Mouse (Mus musculus) CH12.LX (cell line): ENCODE data around the gene Gm10260. TPM values are rescaled to one million over a fixed set of nuclear protein-coding genes. Genes with fewer than 3 reads are reported as not detected.

Experiments used
- DNase-seq: peaks from one replicate; pipeline ENCODE4 v3.0.0-alpha.2; 2013; ENCODE audit errors: extremely low read depth
- H3K27ac ChIP-seq: 2 replicates; pipeline ENCODE4 v1.5.1; 2012; ENCODE audit warnings: low read depth, mild to moderate bottlenecking, control low read depth, moderate library complexity; ENCODE audit not compliant: insufficient read depth
- H3K27me3 ChIP-seq: replicated peaks from 2 replicates; pipeline ENCODE3; 2012; ENCODE audit warnings: inconsistent platforms
- H3K36me3 ChIP-seq, 2 experiments: replicated peaks in 1 of 2; 2 replicates each; pipeline versions ENCODE3 to v1.6.1; 2012; ENCODE audit warnings: inconsistent platforms in 1 of 2, low read length in 1 of 2, mild to moderate bottlenecking in 1 of 2, mixed read lengths in 1 of 2, moderate library complexity in 1 of 2; ENCODE audit not compliant: control insufficient read depth in 1 of 2, insufficient read depth in 1 of 2
- H3K4me1 ChIP-seq, 2 experiments: 2 replicates each; pipeline ENCODE4 v1.6.1; 2012; ENCODE audit warnings: inconsistent platforms in 1 of 2, moderate library complexity in 1 of 2; ENCODE audit not compliant: insufficient read depth in 2 of 2, control insufficient read depth in 1 of 2
- H3K4me2 ChIP-seq: 2 replicates; pipeline ENCODE4 v1.6.1; 2012; ENCODE audit warnings: low read depth, mild to moderate bottlenecking, control low read depth; ENCODE audit not compliant: poor library complexity, insufficient read depth, severe bottlenecking
- H3K4me3 ChIP-seq, 3 experiments: fragments of 150-350 bp in 1 of 3; sonication (generic) in 1 of 3; replicated peaks in 1 of 3; 2 replicates each; pipeline versions ENCODE3 to v1.5.1; 2011 to 2012; ENCODE audit warnings: low read depth in 2 of 3, low read length in 2 of 3, mild to moderate bottlenecking in 2 of 3, moderate library complexity in 2 of 3, control low read depth in 1 of 3, improper control_type of control experiment in 1 of 3, inconsistent platforms in 1 of 3, mixed read lengths in 1 of 3; ENCODE audit not compliant: poor library complexity in 1 of 3
- H3K79me2 ChIP-seq: replicated peaks from 2 replicates; pipeline ENCODE4 v1.6.1; 2012; ENCODE audit warnings: mild to moderate bottlenecking, moderate library complexity; ENCODE audit not compliant: control insufficient read depth, poor library complexity, insufficient read depth, severe bottlenecking; ENCODE audit errors: extremely low read depth
- H3K9ac ChIP-seq: 2 replicates; pipeline ENCODE4 v1.6.1; 2012; ENCODE audit warnings: low read depth, mild to moderate bottlenecking, control low read depth, moderate library complexity; ENCODE audit not compliant: insufficient read depth
- H3K9me3 ChIP-seq: replicated peaks from 2 replicates; pipeline ENCODE3; 2012; ENCODE audit warnings: low read length, inconsistent platforms, mixed read lengths
- CHD1 ChIP-seq: IDR thresholded peaks from 2 replicates; pipeline ENCODE4 v1.6.1; 2012; ENCODE audit warnings: low read depth, low read length, improper control_type of control experiment, inconsistent platforms
- CHD2 ChIP-seq: IDR thresholded peaks from 2 replicates; pipeline ENCODE4 v1.6.1; 2011; ENCODE audit warnings: low read length, improper control_type of control experiment
- CTCF ChIP-seq, 2 experiments: IDR thresholded peaks in 1 of 2; conservative IDR thresholded peaks in 1 of 2; 2 replicates each; pipeline ENCODE4 v1.5.1; 2011 to 2012; ENCODE audit warnings: low read depth in 2 of 2, low read length in 2 of 2, improper control_type of control experiment in 1 of 2, inconsistent platforms in 1 of 2, mild to moderate bottlenecking in 1 of 2, moderate library complexity in 1 of 2
- ELF1 ChIP-seq: IDR thresholded peaks from 2 replicates; pipeline ENCODE4 v1.6.1; 2014; ENCODE audit warnings: low read depth, mild to moderate bottlenecking, inconsistent platforms, low read length, improper control_type of control experiment
- EP300 ChIP-seq: IDR thresholded peaks from 2 replicates; pipeline ENCODE4 v1.6.1; 2011; ENCODE audit warnings: low read length, improper control_type of control experiment
- ETS1 ChIP-seq: conservative IDR thresholded peaks from 2 replicates; pipeline ENCODE4 v1.6.1; 2012; ENCODE audit warnings: low read depth, mild to moderate bottlenecking, inconsistent platforms, low read length, improper control_type of control experiment, moderate library complexity
- GABPA ChIP-seq: IDR thresholded peaks from 2 replicates; pipeline ENCODE4 v1.6.1; 2012; ENCODE audit warnings: low read depth, low read length, improper control_type of control experiment, inconsistent platforms; ENCODE audit not compliant: insufficient replicate concordance
- IRF4 ChIP-seq: IDR thresholded peaks from 2 replicates; pipeline ENCODE4 v1.6.1; 2014; ENCODE audit warnings: low read depth, mild to moderate bottlenecking, inconsistent platforms, low read length, improper control_type of control experiment
- KAT2A ChIP-seq: IDR thresholded peaks from 2 replicates; pipeline ENCODE4 v1.6.1; 2012; ENCODE audit warnings: low read length, improper control_type of control experiment, inconsistent platforms; ENCODE audit not compliant: insufficient replicate concordance
- MAX ChIP-seq: IDR thresholded peaks from 2 replicates; pipeline ENCODE4 v1.6.1; 2011; ENCODE audit warnings: low read length, improper control_type of control experiment
- MAZ ChIP-seq: IDR thresholded peaks from 2 replicates; pipeline ENCODE4 v1.6.1; 2012; ENCODE audit warnings: low read depth, mild to moderate bottlenecking, inconsistent platforms, low read length, improper control_type of control experiment, moderate library complexity
- MXI1 ChIP-seq: IDR thresholded peaks from 2 replicates; pipeline ENCODE4 v1.6.1; 2011; ENCODE audit warnings: mild to moderate bottlenecking, low read depth, low read length, improper control_type of control experiment
- MYC ChIP-seq: IDR thresholded peaks from 2 replicates; pipeline ENCODE4 v1.6.1; 2011; ENCODE audit warnings: low read depth, mild to moderate bottlenecking, improper control_type of control experiment, low read length
- NRF1 ChIP-seq: IDR thresholded peaks from 2 replicates; pipeline ENCODE4 v1.6.1; 2014; ENCODE audit warnings: low read depth, mild to moderate bottlenecking, inconsistent platforms, low read length, improper control_type of control experiment, moderate library complexity
- RAD21 ChIP-seq: IDR thresholded peaks from 2 replicates; pipeline ENCODE4 v1.6.1; 2011; ENCODE audit warnings: low read depth, mild to moderate bottlenecking, low read length, improper control_type of control experiment, moderate library complexity
- RCOR1 ChIP-seq: conservative IDR thresholded peaks from 2 replicates; pipeline ENCODE4 v1.6.1; 2012; ENCODE audit warnings: low read depth, mild to moderate bottlenecking, inconsistent platforms, low read length, improper control_type of control experiment
- SIN3A ChIP-seq: IDR thresholded peaks from 2 replicates; pipeline ENCODE4 v1.6.1; 2012; ENCODE audit warnings: low read length, improper control_type of control experiment, inconsistent platforms
- SMC3 ChIP-seq: IDR thresholded peaks from 2 replicates; pipeline ENCODE4 v1.6.1; 2011; ENCODE audit warnings: low read depth, low read length, improper control_type of control experiment
- TBP ChIP-seq: conservative IDR thresholded peaks from 2 replicates; pipeline ENCODE4 v1.6.1; 2011; ENCODE audit warnings: low read depth, low read length, improper control_type of control experiment
- UBTF ChIP-seq: IDR thresholded peaks from 2 replicates; pipeline ENCODE4 v1.6.1; 2012; ENCODE audit warnings: low read depth, mild to moderate bottlenecking, inconsistent platforms, low read length, improper control_type of control experiment, moderate library complexity
- ZC3H11A ChIP-seq: IDR thresholded peaks from 2 replicates; pipeline ENCODE4 v1.6.1; 2012; ENCODE audit warnings: low read depth, mild to moderate bottlenecking, inconsistent platforms, low read length, improper control_type of control experiment
- ZKSCAN1 ChIP-seq: IDR thresholded peaks from 2 replicates; pipeline ENCODE4 v1.6.1; 2012; ENCODE audit warnings: low read depth, inconsistent platforms, low read length, improper control_type of control experiment, borderline replicate concordance
- ZMIZ1 ChIP-seq: IDR thresholded peaks from 2 replicates; pipeline ENCODE4 v1.6.1; 2012; ENCODE audit warnings: low read depth, mild to moderate bottlenecking, inconsistent platforms, low read length, improper control_type of control experiment
- dilution Hi-C: fragments of 300-500 bp; cut with MboI; formaldehyde crosslinking; loops from 2 replicates; pipeline ENCODE4 v1.14.3; 2020; ENCODE audit warnings: low sequenced_read_pairs; ENCODE audit not compliant: extremely low pct_unique_long_range_greater_than_20kb, extremely low pct_ligation_motif_present
- in situ Hi-C: fragments of 300-500 bp; cut with MboI; formaldehyde crosslinking; loops from 3 replicates; pipeline ENCODE4 v1.14.3; 2019; ENCODE audit warnings: low sequenced_read_pairs, low pct_ligation_motif_present, low pct_unique_long_range_greater_than_20kb, mixed read lengths
- polyA plus RNA-seq: library from polyadenylated mRNA; unstranded; fragments of >175 nt; gene quantifications from 2 replicates; pipeline ENCODE4 v1.2.1, GENCODE M21; 2012; ENCODE audit warnings: low read depth; ENCODE audit not compliant: insufficient read length
- total RNA-seq, 2 experiments: library from RNA; depleted of rRNA; stranded (reverse); fragments of 300-350 nt in 1 of 2; fragments of >200 nt in 1 of 2; gene quantifications; 2 replicates each; pipeline ENCODE4 v1.2.3; 2012 to 2014

The Gm10260 gene
- total and polyA plus RNA-seq, 3 experiments, result 1,620 to 5,622 (median 5,239) TPM

DNA sequence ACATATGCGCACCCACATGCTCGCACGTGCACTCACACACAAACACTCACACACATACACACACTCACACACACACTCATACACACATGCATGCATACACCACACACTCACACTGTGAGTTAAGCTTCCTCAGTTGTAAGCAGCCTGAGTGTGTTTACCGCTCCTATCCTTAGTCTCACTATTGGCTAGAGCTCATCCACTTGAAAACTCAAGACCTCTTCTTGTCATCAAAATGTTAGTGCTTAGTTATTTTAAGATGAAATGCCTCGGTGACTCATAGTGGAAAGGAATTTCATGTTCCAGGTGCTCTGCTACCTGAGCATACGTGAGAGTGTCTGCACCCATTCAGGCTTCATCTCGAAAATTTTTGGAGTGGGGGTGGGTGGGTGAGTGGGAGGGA lies 21.2 kb upstream of the Gm10260 start:
- Histone ChIP-seq H3K9ac (no peak overlapping the region), H3K4me2 (no peak overlapping the region), H3K9me3 (peaks cover 32% of the 10 kb centered on the region), H3K27ac (no peak overlapping the region), H3K4me1 (no peaks in the 10 kb centered on the region), H3K27me3 (no peaks in the 10 kb centered on the region), H3K4me3 (no peak overlapping the region), H3K36me3 (no peaks in the 10 kb centered on the region), H3K79me2 (no peaks in the 10 kb centered on the region)
- DNase-seq, result no peak
- dilution Hi-C loops (no loop called here), in situ Hi-C loops (no loop called here)
- no peak for TF ChIP-seq ETS1
- no peak for TF ChIP-seq RAD21
- TF ChIP-seq ZKSCAN1, result no peak
- no peak for TF ChIP-seq CHD2
- TF ChIP-seq ZC3H11A, result no peak
- TF ChIP-seq SMC3, result no peak
- no peak for TF ChIP-seq ZMIZ1
- TF ChIP-seq EP300, result no peak

DNA sequence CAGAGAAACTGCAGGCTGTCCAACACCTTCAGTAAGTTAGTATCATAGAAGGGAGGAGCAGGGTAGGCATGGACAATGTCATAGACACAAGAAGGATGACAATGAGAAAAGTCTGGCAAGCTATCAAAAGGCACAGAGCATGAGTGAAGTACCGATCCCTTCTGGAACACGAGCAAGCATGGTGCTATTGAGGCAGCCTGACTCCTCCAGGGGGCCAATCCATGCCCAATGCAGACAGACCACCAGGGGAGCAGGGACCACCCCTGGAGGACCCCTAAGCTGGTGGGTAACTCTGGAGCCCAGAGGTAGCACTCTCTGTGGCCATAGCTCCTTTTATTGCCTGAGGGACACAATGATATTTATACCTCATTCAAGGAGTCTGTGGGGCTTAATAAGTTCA lies 20.1 kb upstream of the Gm10260 start:
- Histone ChIP-seq H3K9ac (no peak overlapping the region), H3K27ac (no peak overlapping the region), H3K4me3 (no peak overlapping the region), H3K4me2 (no peak overlapping the region), H3K36me3 (no peaks in the 10 kb centered on the region), H3K4me1 (no peaks in the 10 kb centered on the region), H3K27me3 (no peaks in the 10 kb centered on the region), H3K9me3 (peaks cover 34% of the 10 kb centered on the region), H3K79me2 (no peaks in the 10 kb centered on the region)
- no peak for DNase-seq
- in situ Hi-C loops, result no loop called here
- no peak for TF ChIP-seq IRF4
- no peak for TF ChIP-seq UBTF
- TF ChIP-seq RCOR1, result no peak
- no peak for TF ChIP-seq MYC
- no peak for TF ChIP-seq ELF1
- no peak for TF ChIP-seq EP300
- TF ChIP-seq KAT2A, result no peak
- no peak for TF ChIP-seq MXI1
- TF ChIP-seq MAZ, result no peak
- TF ChIP-seq NRF1, result no peak
- no peak for TF ChIP-seq CHD2
- no peak for TF ChIP-seq CTCF (conservative IDR thresholded peaks at IDR 0.05 in 1 of 2, IDR thresholded peaks at IDR 0.05 in 1 of 2; ENCODE audit: low read depth in 2 of 2, low read length in 2 of 2)
- TF ChIP-seq CHD1, result no peak
- TF ChIP-seq GABPA, result no peak
- TF ChIP-seq TBP, result no peak
- no peak for TF ChIP-seq MAX
- no peak for TF ChIP-seq SIN3A
- dilution Hi-C loops, result no loop called here
